Mouse (Mus musculus) heart, adult 2 months (tissue): Measurements from ENCODE around the gene Akap6.

ENCODE experiments used
- CTCF ChIP-seq: fragments of 200-600 bp; IDR thresholded peaks from 2 replicates; pipeline ENCODE4 v1.8.1; 2022; ENCODE audit warnings: antibody characterized with exemption, mild to moderate bottlenecking, moderate library complexity
- EP300 ChIP-seq: fragments of 200-500 bp; IDR thresholded peaks from 2 replicates; pipeline ENCODE4 v1.6.1; 2011; ENCODE audit warnings: low read depth, low read length, control low read depth; ENCODE audit not compliant: insufficient read depth
- POLR2A ChIP-seq: fragments of 200-500 bp; IDR thresholded peaks from 2 replicates; pipeline ENCODE4 v1.6.1; 2011; ENCODE audit warnings: mild to moderate bottlenecking, low read depth, low read length, control low read depth; ENCODE audit not compliant: insufficient read depth

- TF ChIP-seq CTCF = no peak
- no peak for TF ChIP-seq EP300
- TF ChIP-seq POLR2A = no peak
These were observed 146.8 kb downstream of the Akap6 start for GRCm38 (mm10) chr12:52845982-52846381.
